Mouse (Mus musculus): ENCODE measurements around the gene Sgms1. TPM values are rescaled to one million over a fixed set of nuclear protein-coding genes. Genes with fewer than 3 reads are reported as not detected.
"Not testable (repeated sequence)": the region's sequence is repeated elsewhere in the genome, so short reads cannot be mapped to it uniquely, and the experiment has no call there.

Gene Sgms1
- total RNA-seq, 1 experiment from 2014 or later = 57.7 TPM

DNA sequence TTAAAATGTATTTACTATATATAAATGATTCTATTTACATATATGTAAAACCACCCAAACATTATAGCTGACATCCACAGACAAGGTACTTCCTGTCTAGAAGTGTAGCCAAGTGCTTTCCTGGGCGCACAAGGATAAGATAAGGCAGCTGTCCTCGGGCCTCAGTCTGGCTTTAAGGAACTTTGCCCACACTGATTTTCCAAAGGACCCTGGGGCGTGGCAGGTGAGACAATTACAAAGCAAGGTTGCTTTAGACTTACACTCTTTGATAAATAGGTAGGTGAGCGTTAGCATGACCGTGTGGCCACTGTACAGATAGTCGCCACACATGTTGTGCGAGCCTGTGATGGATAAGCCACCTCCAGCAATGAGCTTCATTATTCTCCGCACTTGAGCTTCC lies 260.2 kb downstream of the Sgms1 start:
- ATAC-seq (replicated peaks; ENCODE audit: low read depth, poor library complexity, severe bottlenecking) = no peak

DNA sequence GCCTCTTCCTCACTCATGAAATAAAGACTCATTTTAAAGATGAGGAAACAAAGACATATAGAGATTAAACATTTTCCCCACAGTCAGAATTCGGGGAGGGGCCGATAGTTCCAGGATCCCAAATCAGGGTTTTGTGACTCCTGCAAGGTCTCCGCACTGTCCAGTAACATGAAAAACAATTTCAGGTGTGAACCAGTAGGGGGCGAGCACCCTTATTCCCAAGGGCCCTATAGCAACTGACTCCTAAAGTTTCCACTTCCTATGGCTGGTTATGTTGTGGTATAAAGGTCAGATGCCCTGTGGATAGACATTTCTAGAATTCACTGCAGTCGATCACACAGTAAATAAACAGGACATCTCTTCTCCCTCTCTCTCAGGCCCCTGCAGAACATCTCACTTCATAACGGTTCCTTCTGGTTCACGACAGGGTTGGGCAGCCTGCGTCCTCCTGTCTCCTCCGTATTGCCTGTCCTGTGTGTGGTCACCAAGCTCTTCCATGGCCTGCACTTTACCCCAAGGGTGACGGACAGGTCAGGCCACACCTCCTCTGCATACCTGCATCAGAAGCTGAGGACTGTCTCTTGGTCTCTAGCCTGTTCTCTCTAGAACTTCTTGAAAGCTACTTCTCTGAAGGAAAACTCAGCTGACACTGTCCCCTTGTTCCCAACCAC lies 262.2 kb downstream of the Sgms1 start:
- peak; percentile 68; the same call in 1 of the 2 replicates for ATAC-seq (replicated peaks; ENCODE audit: low read depth, poor library complexity, severe bottlenecking)

DNA sequence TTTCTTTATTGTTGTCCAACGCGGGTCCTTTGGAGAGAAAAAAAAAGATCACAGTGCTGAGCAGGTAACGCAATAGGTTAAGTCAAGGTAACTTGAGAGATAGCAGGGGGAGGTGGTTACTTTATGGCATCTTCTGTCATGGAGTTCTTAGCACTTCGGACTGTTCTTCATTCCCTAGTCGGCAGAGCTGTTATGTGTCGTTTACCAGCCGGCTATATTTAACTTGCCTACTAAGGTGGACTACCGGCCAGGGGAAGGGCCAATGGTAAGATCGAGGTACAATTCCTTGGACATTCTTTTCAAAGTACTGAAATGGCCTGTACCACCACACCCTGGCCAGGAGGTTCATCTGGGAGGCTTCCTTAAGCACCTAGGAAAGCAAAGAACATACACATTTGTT lies 265.4 kb downstream of the Sgms1 start:
- ATAC-seq (replicated peaks; ENCODE audit: low read depth, poor library complexity, severe bottlenecking) = no peak

DNA sequence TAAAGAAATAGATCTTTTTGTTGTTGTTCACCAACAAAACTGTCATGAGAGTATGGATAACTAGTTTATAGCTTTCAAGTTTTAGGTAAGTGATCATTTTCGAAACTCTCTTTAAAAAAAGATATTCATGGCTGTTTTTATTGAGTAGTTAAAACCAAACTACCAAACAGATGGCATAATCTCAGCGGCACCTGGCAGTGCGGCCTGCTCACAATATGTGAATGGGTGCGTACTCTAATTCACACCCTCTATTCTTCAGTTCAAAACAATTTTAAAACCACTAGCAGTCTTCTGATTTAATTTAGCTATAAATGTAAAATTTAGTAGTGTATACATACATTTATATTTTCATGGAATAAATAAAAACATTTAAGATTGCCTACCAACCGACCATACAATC lies 266.3 kb downstream of the Sgms1 start:
- no peak for ATAC-seq (replicated peaks; ENCODE audit: low read depth, poor library complexity, severe bottlenecking)

DNA sequence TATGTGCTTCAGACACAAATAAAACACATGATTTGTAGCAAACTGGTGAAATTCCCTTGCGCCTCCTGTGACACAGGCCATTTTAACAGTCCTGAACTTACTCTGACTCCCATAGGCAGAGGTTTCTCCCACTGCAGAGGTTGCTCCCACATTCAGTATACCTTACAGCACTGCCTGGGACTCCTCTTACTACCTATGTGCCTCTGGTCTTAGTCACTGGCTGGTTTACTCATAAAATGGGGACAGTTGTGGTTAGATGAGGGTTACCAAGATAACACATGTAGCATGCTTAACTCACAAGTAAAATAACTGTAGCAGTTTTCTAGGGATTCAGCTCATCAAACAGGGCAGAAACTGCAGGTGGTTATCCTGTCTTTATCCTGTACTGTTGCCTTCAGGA lies 268.7 kb downstream of the Sgms1 start:
- ATAC-seq (replicated peaks; ENCODE audit: low read depth, poor library complexity, severe bottlenecking) = 0 out of 2 replicates have a peak, but pooled peaks have one; percentile 39

DNA sequence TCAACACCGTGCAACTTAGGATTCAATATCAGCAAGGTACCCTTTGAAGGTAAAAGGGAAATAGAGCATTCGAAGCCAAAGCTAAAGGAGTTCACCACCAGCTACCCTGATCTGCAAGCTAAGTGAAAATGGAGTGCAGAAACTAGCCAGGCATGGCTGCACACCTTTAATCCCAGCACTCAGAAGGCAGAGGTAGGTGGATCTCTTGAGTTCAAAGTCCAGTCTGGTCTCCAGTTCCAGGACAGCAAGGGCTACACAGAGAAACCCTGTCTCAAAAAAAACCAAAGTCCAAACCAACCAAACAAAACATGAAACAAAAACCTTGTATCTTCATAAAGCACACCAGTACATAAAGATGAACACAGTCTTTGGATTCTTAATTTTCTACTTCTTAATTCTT lies 269.8 kb downstream of the Sgms1 start:
- no peak for ATAC-seq (replicated peaks; ENCODE audit: low read depth, poor library complexity, severe bottlenecking)

DNA sequence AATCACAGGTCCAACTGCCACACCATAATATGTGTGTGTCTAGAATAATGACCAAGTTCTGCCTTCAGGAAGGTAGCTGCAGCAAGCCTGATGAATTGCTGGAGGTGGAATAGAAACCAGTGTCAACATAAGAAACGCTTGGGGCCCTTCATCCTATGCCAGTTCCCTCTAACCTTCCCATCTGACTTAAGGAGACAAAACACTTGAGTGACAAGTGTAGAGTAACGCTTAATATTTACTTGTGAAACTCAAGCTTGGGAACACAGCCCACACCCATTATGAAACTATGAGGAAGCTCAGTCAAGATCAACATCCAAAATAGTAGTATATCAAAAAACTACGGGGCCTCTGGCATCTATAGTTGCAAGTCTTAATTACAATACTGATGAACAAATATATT lies 271.0 kb downstream of the Sgms1 start:
- ATAC-seq (replicated peaks; ENCODE audit: low read depth, poor library complexity, severe bottlenecking) = no peak

DNA sequence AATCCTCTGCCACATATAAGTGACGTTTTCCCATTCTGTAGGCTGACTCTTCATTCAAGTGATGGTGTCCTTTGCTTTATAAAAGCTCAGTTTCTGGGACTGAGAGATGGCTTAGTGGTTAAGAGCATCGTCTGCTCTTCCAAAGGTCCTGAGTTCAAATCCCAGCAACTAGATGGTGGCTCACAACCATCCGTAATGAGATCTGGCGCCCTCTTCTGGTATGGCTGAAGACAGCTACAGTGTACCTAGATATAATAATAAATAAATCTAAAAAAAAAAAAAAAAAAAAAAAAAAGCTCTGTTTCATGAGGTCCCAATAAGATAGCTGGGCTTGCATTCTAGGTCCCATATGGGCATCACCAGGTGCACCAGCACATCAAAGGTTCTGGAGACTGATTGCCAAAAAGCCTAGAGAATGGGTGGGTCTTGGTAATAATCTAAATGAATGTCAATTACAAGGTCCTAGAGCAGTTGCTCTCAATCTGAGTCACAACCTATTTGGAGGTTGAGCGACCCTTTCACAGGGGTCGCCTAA lies 272.0 kb downstream of the Sgms1 start:
- no peak for ATAC-seq (replicated peaks; ENCODE audit: low read depth, poor library complexity, severe bottlenecking)

DNA sequence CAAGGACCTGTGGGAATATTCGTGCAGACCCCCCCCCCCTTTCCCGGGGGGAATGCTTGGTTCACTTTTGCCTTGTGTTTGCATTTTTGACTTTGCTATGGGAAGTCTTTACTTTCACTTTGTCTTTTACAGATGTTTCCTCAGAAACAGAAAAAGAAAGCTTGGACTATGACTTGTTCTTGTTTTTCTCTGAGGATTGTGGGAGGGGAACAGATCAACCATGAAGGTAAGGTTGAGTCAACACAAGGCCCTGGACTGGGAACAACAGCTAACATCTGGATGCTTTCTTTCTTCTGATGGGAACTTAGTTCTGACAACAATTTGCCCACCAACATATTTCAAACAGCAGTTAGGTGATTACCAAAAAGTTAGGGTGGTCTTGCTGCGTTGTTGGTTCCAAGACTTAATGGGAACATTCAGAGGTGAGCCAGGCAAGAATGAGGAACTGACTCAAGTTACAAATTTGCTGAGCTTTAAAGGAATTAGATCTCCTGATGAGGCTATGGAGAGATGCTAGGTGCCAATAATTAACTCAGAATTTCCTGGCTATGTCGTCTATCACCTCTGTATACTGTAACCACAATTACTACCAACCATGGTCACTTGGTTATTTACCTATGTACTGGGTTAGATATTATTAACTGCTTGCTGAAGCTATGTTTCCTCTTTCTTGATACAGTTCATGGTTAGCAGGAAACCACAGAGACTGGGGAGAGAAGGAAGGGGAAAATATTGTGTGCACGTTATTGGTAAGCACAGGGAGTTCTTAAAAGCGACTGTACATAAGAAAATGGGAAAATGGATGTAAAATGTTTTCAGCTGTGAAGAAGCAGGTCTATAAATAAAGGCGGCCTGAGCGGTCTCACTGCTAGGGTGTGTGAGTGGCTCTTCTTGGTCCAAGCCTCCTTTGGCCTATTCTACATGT lies 277.4 kb downstream of the Sgms1 start:
- peak; percentile 79 for ATAC-seq (replicated peaks; ENCODE audit: low read depth, poor library complexity, severe bottlenecking)

DNA sequence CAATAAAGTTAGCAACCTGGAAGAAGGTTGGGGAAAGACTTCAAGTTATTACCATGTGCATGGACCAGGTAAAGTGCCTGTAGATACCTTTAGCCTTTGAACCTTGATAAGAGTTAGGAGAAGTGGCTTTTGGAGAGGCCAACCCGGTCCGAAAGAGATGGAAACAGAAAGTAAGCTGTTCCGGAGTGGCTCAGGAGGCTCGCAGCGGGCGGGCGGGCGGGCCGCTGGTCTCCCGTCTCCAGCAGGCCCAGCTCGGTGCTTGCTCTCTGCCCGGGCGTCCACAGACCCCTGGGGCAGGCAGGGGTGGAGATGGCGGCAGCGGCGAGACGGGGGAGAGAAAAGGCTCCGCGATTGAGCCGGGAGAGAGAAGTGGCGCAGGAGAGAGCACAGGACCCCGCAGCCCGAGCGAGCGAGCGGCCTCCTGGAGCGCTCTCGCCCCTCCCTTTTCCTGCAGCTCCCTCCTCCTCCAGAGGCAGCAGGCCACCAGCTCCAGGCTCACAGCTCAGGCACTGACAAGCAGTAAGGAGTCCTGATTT lies 281.7 kb downstream of the Sgms1 start, which contains the start of gene Asah2:
Gene Asah2 (minus strand): TSS at position 441 of the 536 bp plus-strand sequence.
- ATAC-seq (replicated peaks; ENCODE audit: low read depth, poor library complexity, severe bottlenecking) = peak; percentile 84

DNA sequence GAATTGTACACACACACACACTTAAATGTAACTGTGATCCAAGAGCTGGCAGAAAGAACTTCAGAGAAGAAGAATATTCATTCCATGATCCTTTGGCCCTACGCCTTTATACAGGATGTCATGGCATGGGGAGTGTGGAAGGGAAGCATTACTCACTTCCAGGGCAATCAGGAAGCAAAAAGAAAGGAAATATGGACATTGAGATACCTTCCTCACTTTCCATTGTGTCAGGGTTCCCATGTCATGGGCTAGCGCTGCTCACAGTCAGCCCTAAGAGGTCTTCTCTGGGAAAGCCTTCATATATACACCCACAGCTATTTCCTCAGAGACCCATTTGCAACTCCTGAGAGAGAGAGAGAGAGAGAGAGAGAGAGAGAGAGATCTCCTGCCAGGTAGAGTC lies 282.8 kb downstream of the Sgms1 start:
- ATAC-seq (replicated peaks; ENCODE audit: low read depth, poor library complexity, severe bottlenecking) = no peak

DNA sequence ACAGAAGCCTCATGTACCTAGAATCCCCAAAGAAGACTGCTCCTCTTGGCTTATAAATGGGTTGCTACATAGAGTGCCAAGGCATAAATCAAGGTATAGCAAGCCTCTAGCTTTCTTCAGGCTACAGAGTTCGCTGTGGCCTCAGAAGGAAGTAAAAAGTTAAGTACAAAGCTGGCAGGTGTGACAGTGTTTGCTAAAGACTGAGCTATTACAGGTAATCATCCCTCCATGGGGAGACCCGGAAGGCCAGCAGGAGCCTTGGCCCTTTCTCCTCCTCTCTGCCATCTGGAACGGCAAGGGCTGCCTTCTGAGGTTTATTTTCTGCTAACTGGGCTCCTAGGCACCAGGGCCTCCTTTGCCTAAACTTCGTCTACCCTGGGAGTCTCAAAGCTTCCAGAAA lies 285.3 kb downstream of the Sgms1 start:
- no peak for ATAC-seq (replicated peaks; ENCODE audit: low read depth, poor library complexity, severe bottlenecking)

DNA sequence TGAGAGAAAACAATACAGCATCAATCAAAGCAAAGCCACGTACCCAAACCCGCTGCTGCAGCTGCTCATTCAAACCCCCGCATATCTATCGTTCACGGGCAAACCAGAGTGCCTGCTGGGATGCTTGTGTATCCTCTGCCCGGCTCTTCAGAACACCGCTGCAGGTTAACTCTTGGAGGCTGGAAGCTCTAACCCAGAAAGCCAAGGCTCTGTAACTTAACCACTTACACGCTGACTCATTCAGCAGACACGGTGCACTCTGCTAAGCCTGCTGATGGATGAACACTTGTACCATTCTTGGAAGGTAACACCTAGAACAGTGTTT lies 286.6 kb downstream of the Sgms1 start:
- ATAC-seq (replicated peaks; ENCODE audit: low read depth, poor library complexity, severe bottlenecking) = no peak

DNA sequence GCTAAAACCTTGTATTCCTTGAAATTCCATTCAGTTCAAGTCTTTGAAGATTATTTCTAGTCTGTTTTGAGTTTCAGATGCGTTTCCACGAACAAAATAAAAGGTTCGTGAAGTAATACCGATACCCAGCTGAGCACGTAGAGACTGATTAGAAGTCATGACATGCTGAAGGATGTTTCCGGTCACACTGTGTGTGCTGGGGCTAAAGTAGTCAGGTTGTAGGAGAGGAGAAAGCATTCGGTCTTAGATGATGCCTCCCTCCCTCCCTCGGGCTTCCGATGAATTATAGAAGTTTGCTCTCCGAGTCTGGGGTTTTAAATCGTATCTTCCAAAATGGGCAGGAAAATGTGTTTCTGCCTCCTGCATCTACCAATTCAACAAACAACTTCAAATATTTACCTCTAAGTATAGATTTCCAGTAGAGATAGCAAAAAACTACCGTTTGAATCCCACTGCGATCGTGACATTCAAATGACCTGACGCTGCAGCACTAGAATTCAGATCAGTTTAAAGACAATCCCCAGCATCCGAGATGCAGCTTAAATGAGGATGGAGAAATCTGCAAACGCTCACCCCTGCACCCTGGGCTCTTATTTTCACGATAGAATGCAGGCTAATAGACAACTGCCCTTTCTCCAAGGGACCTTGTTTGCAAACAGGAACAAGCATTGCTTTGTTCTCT lies 287.1 kb downstream of the Sgms1 start:
- no peak for ATAC-seq (replicated peaks; ENCODE audit: low read depth, poor library complexity, severe bottlenecking)

DNA sequence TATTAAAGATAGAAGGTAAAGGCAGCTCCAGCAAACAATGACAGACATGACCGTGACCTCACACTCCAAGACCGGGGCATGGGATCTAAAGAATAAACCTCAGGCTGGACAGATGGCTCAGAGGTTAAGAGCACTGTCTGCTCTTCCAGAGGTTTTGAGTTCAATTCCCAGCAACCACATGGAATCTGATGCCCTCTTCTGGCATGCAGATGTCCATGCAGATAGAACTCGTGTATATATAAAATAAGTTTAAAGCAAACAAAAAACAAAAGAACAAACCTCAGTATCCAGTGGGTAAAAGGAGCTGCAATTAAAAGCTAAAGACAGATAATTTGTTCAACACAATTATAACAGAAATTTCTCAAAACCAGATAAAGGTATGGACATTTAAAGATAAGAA lies 290.9 kb downstream of the Sgms1 start:
- ATAC-seq (replicated peaks; ENCODE audit: low read depth, poor library complexity, severe bottlenecking) = no peak

DNA sequence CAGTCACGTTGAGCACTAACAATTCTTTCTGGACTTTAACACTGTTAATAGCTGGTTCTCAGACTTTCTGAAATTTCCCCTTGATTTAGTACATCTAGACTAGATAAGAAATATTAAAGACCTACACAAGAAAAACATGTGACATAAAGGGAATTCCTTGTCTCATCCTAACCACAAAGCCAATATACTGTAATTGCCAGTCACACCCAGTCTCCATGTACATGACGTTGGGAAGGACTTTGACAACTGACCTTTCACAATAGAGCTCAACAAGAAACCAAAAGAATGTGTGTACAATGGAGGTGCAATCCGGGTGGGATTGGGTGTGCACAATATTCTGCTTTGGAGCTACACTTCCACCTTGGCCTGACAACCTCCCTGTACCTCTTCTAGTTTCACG lies 297.2 kb downstream of the Sgms1 start:
- ATAC-seq (replicated peaks; ENCODE audit: low read depth, poor library complexity, severe bottlenecking) = no peak

DNA sequence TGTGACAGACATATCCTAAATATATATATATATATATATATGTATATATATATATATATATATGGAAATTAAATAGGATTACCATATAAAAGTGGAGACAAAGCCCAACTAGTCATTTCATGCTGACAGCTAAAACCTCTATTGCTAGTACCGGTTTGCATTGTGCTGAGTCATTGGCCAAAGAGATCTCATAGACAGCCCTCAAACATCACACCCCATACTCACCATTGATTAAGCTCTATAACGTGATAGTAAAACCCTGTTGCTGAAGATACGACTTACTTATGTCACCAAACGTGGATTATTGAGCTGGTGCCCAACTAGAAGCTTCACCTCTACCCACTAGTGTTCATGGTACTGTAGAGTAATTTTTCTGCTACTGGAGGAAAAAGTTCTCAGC lies 298.7 kb downstream of the Sgms1 start:
- no peak for ATAC-seq (replicated peaks; ENCODE audit: low read depth, poor library complexity, severe bottlenecking)

DNA sequence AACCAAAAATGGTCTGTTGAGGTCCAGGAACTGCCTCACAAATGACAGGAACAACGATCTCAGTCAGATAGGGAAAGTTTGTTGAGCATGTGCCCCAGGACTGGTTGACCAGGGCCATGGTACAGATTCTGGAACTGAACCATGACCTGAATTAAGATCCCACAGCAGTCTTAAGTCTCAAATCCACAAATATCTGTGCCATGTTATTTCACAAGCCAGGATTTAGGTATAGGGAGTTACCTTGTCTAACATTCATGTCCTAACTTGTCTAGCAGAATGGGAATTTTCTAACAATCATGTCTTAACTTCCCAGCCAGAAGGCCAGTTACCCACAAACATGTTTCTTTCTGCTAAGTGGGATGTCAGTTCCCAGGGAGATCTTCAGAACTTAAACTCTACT lies 300.9 kb downstream of the Sgms1 start:
- no peak for ATAC-seq (replicated peaks; ENCODE audit: low read depth, poor library complexity, severe bottlenecking)

DNA sequence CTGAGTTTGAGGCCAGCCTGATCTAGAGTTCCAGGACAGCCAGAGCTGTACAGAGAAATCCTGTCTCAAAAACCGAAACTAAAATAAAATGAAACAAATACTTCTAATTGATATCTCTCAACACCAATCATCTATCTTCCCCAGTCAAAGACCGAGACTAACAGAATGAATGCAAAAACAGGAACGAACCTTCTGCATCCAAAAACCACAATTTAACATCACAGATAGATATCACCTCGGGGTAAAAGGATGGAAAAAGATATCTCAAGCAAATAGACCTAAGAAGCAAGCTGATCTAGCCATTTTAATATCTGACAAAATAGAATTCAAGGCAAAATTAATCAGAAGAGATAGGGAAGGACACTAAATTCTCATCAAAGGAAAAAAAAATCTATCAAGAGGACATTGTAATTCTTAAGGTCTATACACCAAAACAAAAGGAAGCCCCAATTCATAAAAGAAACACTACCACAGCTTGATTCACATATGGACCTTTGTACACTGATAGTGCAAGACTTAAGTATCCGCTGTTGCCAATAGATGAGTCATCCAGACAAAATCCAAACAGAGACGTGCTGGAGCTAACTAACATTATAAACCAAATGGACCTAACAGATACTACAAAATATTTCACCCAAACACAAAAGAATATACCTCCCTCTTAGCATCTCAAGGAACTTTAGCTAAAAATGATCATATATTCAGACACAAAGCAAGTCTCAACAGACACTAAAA lies 301.6 kb downstream of the Sgms1 start:
- no peak for ATAC-seq (replicated peaks; ENCODE audit: low read depth, poor library complexity, severe bottlenecking)

DNA sequence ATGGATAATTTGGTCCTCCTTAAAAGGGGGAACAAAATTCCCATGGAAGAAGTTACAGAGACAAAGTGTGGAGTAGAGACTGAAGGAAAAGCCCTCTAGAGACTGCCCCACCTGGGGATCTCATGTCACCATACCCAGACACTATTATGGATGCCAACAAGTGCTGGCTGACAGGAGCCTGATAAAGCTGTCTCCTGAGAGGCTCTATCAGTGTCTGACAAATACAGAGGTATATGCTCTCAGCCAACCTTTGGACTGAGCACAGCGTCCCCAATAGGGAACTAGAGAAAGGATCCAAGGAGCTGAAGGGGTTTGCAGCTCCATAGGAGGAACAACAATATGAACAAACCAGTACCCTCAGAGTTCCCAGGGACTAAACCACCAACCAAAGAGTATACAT lies 304.7 kb downstream of the Sgms1 start:
- ATAC-seq (replicated peaks; ENCODE audit: low read depth, poor library complexity, severe bottlenecking) = not testable (repeated sequence)

Data from common myeloid progenitor, adult 5-6 weeks (primary cell).